Mouse (Mus musculus): ENCODE data around the gene Ifnar2.

- TF ChIP-seq CTCF (IDR thresholded peaks at IDR 0.05; ENCODE audit: insufficient read depth, low read length) (no peak), POLR2A (IDR thresholded peaks at IDR 0.05; ENCODE audit: borderline replicate concordance, extremely low read depth, low read depth, low read length) (no peak)
These were observed 32.4 kb downstream of the Ifnar2 start for GRCm38 (mm10) chr16:91404828-91405577.

Measured in lung, adult 2 months (tissue).